Comparison of ENCODE assay signal across 17 mouse cellular contexts in genomic region chr12:107695438-107696267, GRCm38 (mm10).
DNase-seq lines count a peak whose midpoint lies in the region; ATAC-seq lines count a peak whose summit lies in the region.
"Had no signal": no experiment of that assay in that cellular context is flagged by ENCODE, and none has a peak within 500 bp of the region (broad histone marks: within the 10 kb centered on the region; RNA-seq: fewer than 3 reads in every experiment).

No protein-coding gene starts in this region.

- H3K4me1 ChIP-seq in kidney, embryonic 15.5 days = peaks cover 5% of the 10 kb centered on the region; the same call in 1 of the 2 replicates
- H3K4me1 ChIP-seq: forebrain, embryonic 12.5 days had no signal

- no peaks in the 10 kb centered on the region for H3K9me3 ChIP-seq in kidney, embryonic 15.5 days (replicated peaks)
- H3K9me3 ChIP-seq: embryonic facial prominence, embryonic 13.5 days had no signal

- H3K9ac ChIP-seq in kidney, embryonic 15.5 days = no peak overlapping the region
- H3K9ac ChIP-seq: embryonic facial prominence, embryonic 13.5 days; forebrain, embryonic 12.5 days; heart, embryonic 12.5 days had no signal

- no peaks in the 10 kb centered on the region for H3K36me3 ChIP-seq in kidney, embryonic 15.5 days
- H3K36me3 ChIP-seq: embryonic facial prominence, embryonic 13.5 days; forebrain, embryonic 12.5 days; heart, embryonic 12.5 days had no signal

- peak; percentile 4 for DNase-seq in kidney, adult 9 months
- peak; percentile 38 to 63 for DNase-seq in layer of hippocampus, postnatal 14 days (ENCODE audit: low spot score in 2 of 2)
- no peak for DNase-seq in layer of hippocampus, postnatal 36 days
- DNase-seq in large intestine, adult 2 months (ENCODE audit: low read depth, low spot score) = peak; percentile 52
- no peak for DNase-seq in urinary bladder, postnatal 10 days (ENCODE audit: low spot score)
- no peak for DNase-seq in lung, postnatal 14 days
- DNase-seq: adrenal gland, postnatal 10 days; cerebellum, adult 18-20 months; cerebellum, adult 9-11 months; cerebellum, postnatal 36 days; gastrocnemius, adult 2 months; gastrocnemius, postnatal 25 days had no signal

- H3K27me3 ChIP-seq in kidney, embryonic 15.5 days = no peaks in the 10 kb centered on the region
- H3K27me3 ChIP-seq: embryonic facial prominence, embryonic 13.5 days; forebrain, embryonic 12.5 days; heart, embryonic 12.5 days had no signal

- ATAC-seq in kidney, embryonic 15.5 days (replicated peaks; ENCODE audit: low FRiP score) = no peak
- ATAC-seq: forebrain, embryonic 16.5 days had no signal

- no peak overlapping the region for H3K4me3 ChIP-seq in kidney, embryonic 15.5 days (replicated peaks)
- H3K4me3 ChIP-seq: embryonic facial prominence, embryonic 13.5 days; forebrain, embryonic 12.5 days; gastrocnemius, adult 2 months; heart, embryonic 12.5 days had no signal

- H3K27ac ChIP-seq in kidney, embryonic 15.5 days = no peak overlapping the region
- H3K27ac ChIP-seq: embryonic facial prominence, embryonic 13.5 days; forebrain, embryonic 12.5 days; gastrocnemius, adult 2 months had no signal

- no peak overlapping the region for H3K4me2 ChIP-seq in kidney, embryonic 15.5 days
- H3K4me2 ChIP-seq: embryonic facial prominence, embryonic 13.5 days; forebrain, embryonic 12.5 days; heart, embryonic 12.5 days had no signal

- WGBS in kidney, embryonic 15.5 days = 72% methylated on average over 13 of the region's 13 CpGs
- 31% methylated on average over 13 of the region's 13 CpGs for WGBS in large intestine, adult 2 months

Comparison
In these comparisons a context has a peak if more than half of its experiments do, and no peak if none do; other contexts are left out.
1. DNase-seq: peak in kidney, adult 9 months (single experiment), layer of hippocampus, postnatal 14 days (2 of 2) and large intestine, adult 2 months (single experiment); none in layer of hippocampus, postnatal 36 days (0 of 2), urinary bladder, postnatal 10 days (single experiment) and lung, postnatal 14 days (single experiment).